Mouse (Mus musculus): ENCODE measurements around the gene Gpatch3.

Gpatch3 gene

DNA sequence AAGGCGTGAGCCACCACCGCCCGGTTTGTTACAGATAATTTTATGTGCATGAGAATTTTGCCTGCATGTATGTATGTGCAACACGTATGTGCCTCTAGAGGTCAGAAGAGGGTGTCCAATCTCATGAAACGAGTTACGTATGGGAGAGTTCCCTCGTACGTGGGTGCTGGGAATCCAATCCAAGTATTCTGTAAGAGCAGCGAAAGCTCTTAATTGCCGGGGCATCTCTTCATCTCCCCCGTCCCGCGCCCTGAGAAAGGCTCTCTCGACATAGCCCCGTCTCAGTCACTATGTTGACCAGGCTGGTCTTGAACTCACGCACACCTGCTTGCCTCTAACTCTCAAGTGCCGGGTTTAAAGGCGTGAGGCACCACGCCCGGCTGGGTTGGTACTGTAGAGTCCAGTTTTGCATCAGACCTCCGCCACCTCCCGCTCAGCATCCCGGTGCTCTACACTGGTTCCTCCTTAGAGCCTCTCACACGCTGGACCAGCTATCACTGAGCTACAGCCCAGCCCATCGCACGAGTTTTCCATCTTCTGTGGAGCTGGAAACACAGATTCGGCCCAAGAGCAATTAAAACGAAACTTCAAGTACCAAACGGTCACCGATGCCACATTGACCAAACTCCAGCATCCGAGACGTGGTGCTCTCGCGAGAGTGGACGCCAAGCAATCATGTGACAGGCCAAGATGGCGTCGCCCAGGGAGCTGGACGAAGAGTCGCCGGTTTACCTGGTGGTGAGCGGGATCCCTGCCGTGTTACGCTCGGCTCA lies at the start of gene Gpatch3:
TSS of gene Gpatch3 (plus strand) at position 676 of the 773 bp plus-strand sequence.
- DNase-seq = peak; percentile 92 to 93

GRCm38 (mm10) chr4:133527788-133528187 lies 46.8 kb upstream of the Gpatch3 start:
- DNase-seq = no peak

- no peak for DNase-seq
Observed at GRCm38 (mm10) chr4:133532777-133533176, 41.8 kb upstream of the Gpatch3 start.

- DNase-seq = no peak
Observed at GRCm38 (mm10) chr4:133536081-133536480, 38.5 kb upstream of the Gpatch3 start.

- no peak for DNase-seq
Observed at GRCm38 (mm10) chr4:133536652-133537051, 37.9 kb upstream of the Gpatch3 start.

GRCm38 (mm10) chr4:133545272-133546231 lies 29.0 kb upstream of the Gpatch3 start, which contains the start of gene Nudc:
Gene Nudc (minus strand): TSS chr4:133545996.
- DNase-seq = peak; percentile 96 to 99

DNA sequence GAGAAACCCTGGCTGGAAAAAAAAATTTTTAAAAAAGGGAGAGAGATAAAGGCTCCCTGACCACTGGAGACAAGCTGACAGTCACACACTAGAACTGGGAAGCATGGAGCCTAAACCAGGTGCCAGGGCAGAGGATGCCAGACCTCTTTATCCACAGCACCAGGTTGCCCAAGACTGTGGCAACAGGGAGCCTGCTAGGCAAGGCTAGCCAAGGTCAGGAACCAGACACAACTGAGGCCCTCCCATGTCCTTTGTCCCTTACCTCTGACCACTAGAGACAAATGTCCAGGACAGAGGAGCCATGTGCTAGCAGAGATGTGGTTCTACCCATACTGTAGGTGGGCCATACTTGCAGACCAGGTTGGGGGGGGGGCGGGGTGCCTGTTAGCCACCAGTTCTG lies 22.5 kb upstream of the Gpatch3 start:
- DNase-seq = no peak

GRCm38 (mm10) chr4:133552768-133553447 lies 21.6 kb upstream of the Gpatch3 start, which contains the start of gene Nr0b2:
Gene Nr0b2 (plus strand): TSS chr4:133553376.
- peak in 1 of 2 experiments; percentile 28 for DNase-seq

DNA sequence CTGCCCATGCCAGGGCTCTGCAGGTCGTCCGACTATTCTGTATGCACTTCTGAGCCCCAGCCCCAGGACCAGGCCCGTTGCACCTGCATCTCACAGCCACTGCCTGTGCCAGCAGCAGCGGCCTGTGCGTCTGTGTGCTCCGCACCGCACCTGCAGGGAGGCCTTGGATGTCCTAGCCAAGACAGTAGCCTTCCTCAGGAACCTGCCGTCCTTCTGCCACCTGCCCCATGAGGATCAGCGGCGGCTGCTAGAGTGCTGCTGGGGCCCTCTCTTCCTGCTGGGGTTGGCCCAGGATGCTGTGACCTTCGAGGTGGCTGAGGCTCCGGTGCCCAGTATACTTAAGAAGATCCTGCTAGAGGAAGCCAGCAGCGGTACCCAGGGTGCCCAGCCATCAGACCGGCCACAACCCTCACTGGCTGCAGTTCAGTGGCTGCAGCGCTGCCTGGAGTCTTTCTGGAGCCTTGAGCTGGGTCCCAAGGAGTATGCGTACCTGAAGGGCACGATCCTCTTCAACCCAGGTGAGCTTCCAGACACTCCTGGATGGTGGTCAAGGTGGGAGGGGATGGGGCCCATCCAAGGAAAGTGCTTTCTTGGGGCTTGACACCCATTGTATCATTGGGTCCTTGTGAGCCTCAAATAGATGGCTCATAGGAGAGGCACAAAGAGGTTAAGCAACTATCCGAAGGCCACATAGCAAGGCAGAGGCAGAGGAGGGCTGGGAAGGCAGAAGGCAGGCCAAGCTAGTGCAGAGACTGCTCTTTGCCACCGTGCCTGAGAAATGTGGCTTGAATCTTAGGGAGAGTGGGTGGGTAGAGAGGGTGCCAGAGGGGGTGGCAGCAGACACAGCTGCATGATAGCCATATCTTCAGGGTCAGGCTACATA lies 20.9 kb upstream of the Gpatch3 start:
- peak; percentile 22 to 50 for DNase-seq

- no peak for DNase-seq
Observed at GRCm38 (mm10) chr4:133557041-133557717, 17.4 kb upstream of the Gpatch3 start.

GRCm38 (mm10) chr4:133559846-133560245 lies 14.7 kb upstream of the Gpatch3 start:
- DNase-seq = no peak

DNA sequence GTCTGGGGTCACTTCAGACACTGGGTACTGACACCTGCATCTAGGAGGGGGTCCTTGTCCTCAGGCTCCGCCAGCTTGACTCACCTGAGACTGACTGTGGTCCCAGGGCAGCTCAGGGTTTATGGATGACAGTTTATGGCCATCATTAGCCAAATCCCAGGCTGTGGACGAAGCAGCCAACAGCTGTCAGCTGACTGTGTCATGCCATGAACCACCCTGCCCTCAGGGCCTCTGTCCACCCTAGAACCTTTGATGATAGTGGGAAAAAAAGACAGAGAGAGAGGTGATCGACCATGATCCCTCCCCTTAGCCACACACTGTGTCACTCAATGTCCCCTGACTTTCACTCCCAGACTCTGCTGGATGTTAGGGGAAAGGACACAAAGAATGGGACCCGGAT lies 12.9 kb upstream of the Gpatch3 start:
- DNase-seq = no peak

- DNase-seq = peak; percentile 89 to 90
Observed at GRCm38 (mm10) chr4:133563123-133563571, 11.4 kb upstream of the Gpatch3 start.

- no peak for DNase-seq
Observed at GRCm38 (mm10) chr4:133567251-133567650, 7.3 kb upstream of the Gpatch3 start.

- no peak for DNase-seq
Observed at GRCm38 (mm10) chr4:133569291-133570065, 5.1 kb upstream of the Gpatch3 start.

GRCm38 (mm10) chr4:133570066-133570466 lies 4.5 kb upstream of the Gpatch3 start:
- DNase-seq = no peak

DNA sequence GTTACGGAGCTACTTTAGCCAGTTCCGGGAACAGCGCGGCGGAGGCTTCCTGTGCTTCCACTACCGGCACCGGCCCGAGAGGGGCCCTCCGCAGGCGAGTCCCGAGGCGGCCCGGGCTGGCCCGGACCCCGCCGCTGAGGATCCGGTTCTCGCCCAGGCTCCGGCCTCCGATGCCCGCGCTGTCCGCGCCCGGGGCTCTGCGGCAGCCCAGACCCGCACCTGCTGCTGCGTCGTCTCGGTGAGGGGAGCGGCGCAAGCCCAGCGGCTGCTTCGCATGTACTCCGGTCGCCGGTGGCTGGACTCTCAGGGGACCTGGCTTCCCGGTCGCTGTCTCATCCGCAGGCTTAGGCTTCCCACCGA lies 278 bp downstream of the Gpatch3 start:
- DNase-seq = no peak

- no peak for DNase-seq
Observed at GRCm38 (mm10) chr4:133577983-133578382, 3.4 kb downstream of the Gpatch3 start.

DNA sequence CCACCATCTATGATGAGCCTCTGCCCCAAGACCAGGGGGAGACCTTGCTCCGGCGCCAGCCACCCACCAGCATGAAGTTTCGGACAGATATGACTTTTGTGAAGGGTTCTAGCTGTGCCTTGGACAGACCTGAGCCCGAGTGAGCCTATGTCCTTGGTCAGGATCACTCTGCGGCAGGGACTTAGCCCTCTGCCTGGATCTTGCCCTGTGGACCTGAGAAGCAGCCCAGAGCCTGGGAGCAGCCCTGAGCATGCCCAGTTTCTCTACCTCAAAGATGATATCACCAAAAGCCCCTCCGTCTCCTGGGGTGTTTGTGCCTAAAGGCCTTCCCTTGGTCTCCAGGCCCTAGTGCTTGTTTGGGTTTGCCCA lies 9.1 kb downstream of the Gpatch3 start:
- no peak for DNase-seq
